24 mouse cellular contexts compared by ENCODE assay signal in the genomic region with DNA sequence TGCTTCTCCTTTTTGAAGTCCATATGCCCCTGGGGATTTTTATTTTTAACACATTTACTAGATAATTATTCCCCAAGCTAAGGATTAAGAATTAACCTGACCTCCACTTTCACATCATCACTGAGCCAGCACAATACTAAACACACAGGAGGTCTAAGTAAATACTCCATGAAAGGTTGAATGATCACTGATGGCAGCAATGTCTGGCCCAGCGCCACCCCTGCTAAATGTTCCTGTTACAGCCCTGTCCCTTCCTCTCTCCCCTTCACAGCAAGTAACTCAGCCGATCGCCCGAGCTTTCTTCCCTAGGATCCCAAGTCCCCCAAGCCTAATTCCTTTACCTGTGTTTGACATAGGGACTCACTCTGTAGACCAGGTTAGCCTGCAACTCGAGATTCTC.
A peak's percentile ranks its signal among the peaks of the same experiment; 100 is the strongest.
DNase-seq lines count a peak whose midpoint lies in the region; ATAC-seq and TF ChIP-seq lines count a peak whose summit lies in the region.
"Had no signal": no experiment of that assay in that cellular context is flagged by ENCODE, and none has a peak within 500 bp of the region (broad histone marks: within the 10 kb centered on the region; RNA-seq: fewer than 3 reads in every experiment).

No protein-coding gene starts in this region.

- H3K27me3 ChIP-seq in lung, embryonic 16.5 days (ENCODE audit: control insufficient read depth, insufficient read depth, low read depth, low read length), result no peaks in the 10 kb centered on the region
- H3K27me3 ChIP-seq in lung, postnatal 0 days (replicated peaks; ENCODE audit: insufficient read depth, low read length), result no peaks in the 10 kb centered on the region
- H3K27me3 ChIP-seq in intestine, embryonic 15.5 days (replicated peaks), result no peaks in the 10 kb centered on the region
- no peaks in the 10 kb centered on the region for H3K27me3 ChIP-seq in kidney, adult 2 months (replicated peaks; ENCODE audit: control insufficient read depth, insufficient read depth, low read length)
- H3K27me3 ChIP-seq: liver, embryonic 12.5 days; lung, embryonic 15.5 days; megakaryocyte, embryonic 14.5 days; neural tube, embryonic 15.5 days had no signal

- WGBS in lung, embryonic 16.5 days, result 44% methylated on average over 5 of the region's 5 CpGs
- WGBS in lung, postnatal 0 days, result 41% methylated on average over 5 of the region's 5 CpGs
- WGBS in intestine, embryonic 15.5 days, result 39% methylated on average over 5 of the region's 5 CpGs
- WGBS in kidney, adult 2 months, result 26% methylated on average over 5 of the region's 5 CpGs

- no peaks in the 10 kb centered on the region for H3K36me3 ChIP-seq in lung, embryonic 16.5 days (ENCODE audit: control insufficient read depth, insufficient read depth, low read length)
- H3K36me3 ChIP-seq in lung, postnatal 0 days (ENCODE audit: insufficient read depth, low read length), result no peaks in the 10 kb centered on the region
- no peaks in the 10 kb centered on the region for H3K36me3 ChIP-seq in intestine, embryonic 15.5 days
- H3K36me3 ChIP-seq in kidney, adult 2 months (ENCODE audit: control insufficient read depth, insufficient read depth, low read length), result no peaks in the 10 kb centered on the region
- H3K36me3 ChIP-seq: lung, embryonic 15.5 days; neural tube, embryonic 15.5 days had no signal

- no peak overlapping the region for H3K4me3 ChIP-seq in lung, embryonic 16.5 days (ENCODE audit: low read length)
- H3K4me3 ChIP-seq in lung, postnatal 0 days (ENCODE audit: low read depth, low read length), result no peak overlapping the region
- H3K4me3 ChIP-seq in intestine, embryonic 15.5 days (replicated peaks), result no peak overlapping the region
- H3K4me3 ChIP-seq in kidney, adult 2 months (ENCODE audit: insufficient read depth, low read depth, low read length), result no peak overlapping the region
- H3K4me3 ChIP-seq: embryonic facial prominence, embryonic 10.5 days; gastrocnemius, adult 2 months; layer of hippocampus, adult 2 months; left cerebral cortex, adult 2 months; liver, embryonic 12.5 days; lung, embryonic 15.5 days; megakaryocyte, embryonic 14.5 days; myocyte; neural tube, embryonic 15.5 days had no signal

- DNase-seq in lung, postnatal 0 days (ENCODE audit: low spot score), result no peak
- DNase-seq in kidney, adult 2 months, result peak; percentile 88
- DNase-seq in kidney, postnatal 14 days, result peak; percentile 82
- no peak for DNase-seq in thymus, adult 18-20 months
- no peak for DNase-seq in heart, adult 18-20 months
- DNase-seq in layer of hippocampus, postnatal 25 days (ENCODE audit: extremely low spot score in 1 of 2, low spot score in 1 of 2), result no peak
- DNase-seq: adrenal gland, adult 2 months; cerebellum, adult 8-10 months; gastrocnemius, adult 2 months; heart, postnatal 4 days; midbrain, embryonic 14.5 days; right cerebral cortex, postnatal 25 days; thymus, postnatal 36 days had no signal

- ATAC-seq in lung, embryonic 16.5 days (ENCODE audit: low read depth), result no peak
- no peak for ATAC-seq in lung, postnatal 0 days
- 0 out of 2 replicates have a peak, but pooled peaks have one; percentile 30 for ATAC-seq in intestine, embryonic 15.5 days
- ATAC-seq: hindbrain, postnatal 0 days; liver, embryonic 12.5 days had no signal

- TF ChIP-seq POLR2A in kidney, adult 2 months (IDR thresholded peaks at IDR 0.05; ENCODE audit: low read depth, low read length), result no peak

- H3K4me2 ChIP-seq in lung, embryonic 16.5 days (ENCODE audit: low read depth, low read length), result no peak overlapping the region
- H3K4me2 ChIP-seq in lung, postnatal 0 days (replicated peaks; ENCODE audit: low read depth, low read length), result no peak overlapping the region
- no peak overlapping the region for H3K4me2 ChIP-seq in intestine, embryonic 15.5 days (replicated peaks)
- H3K4me2 ChIP-seq: liver, embryonic 12.5 days; lung, embryonic 15.5 days; neural tube, embryonic 15.5 days had no signal

- peak overlapping the region; percentile 62; the same call in 1 of the 2 replicates for H3K27ac ChIP-seq in lung, embryonic 16.5 days (ENCODE audit: low read length)
- no peak overlapping the region for H3K27ac ChIP-seq in lung, postnatal 0 days (ENCODE audit: low read length)
- H3K27ac ChIP-seq in intestine, embryonic 15.5 days, result peak overlapping the region; percentile 1
- H3K27ac ChIP-seq in kidney, adult 2 months (ENCODE audit: insufficient read depth, low read depth, low read length), result peak overlapping the region; percentile 6; the same call in 1 of the 2 replicates
- H3K27ac ChIP-seq: embryonic facial prominence, embryonic 10.5 days; gastrocnemius, adult 2 months; hindbrain, postnatal 0 days; layer of hippocampus, adult 2 months; left cerebral cortex, adult 2 months; liver, embryonic 12.5 days; neural tube, embryonic 15.5 days had no signal

- no peak overlapping the region for H3K9ac ChIP-seq in lung, embryonic 16.5 days (ENCODE audit: low read length)
- no peak overlapping the region for H3K9ac ChIP-seq in lung, postnatal 0 days (replicated peaks; ENCODE audit: low read depth)
- H3K9ac ChIP-seq in intestine, embryonic 15.5 days, result no peak overlapping the region
- H3K9ac ChIP-seq: liver, embryonic 12.5 days; lung, embryonic 15.5 days; neural tube, embryonic 15.5 days had no signal

- H3K4me1 ChIP-seq in lung, embryonic 16.5 days (replicated peaks; ENCODE audit: control insufficient read depth, insufficient read depth, low read length), result peaks cover 29% of the 10 kb centered on the region
- H3K4me1 ChIP-seq in lung, postnatal 0 days (ENCODE audit: insufficient read depth, low read depth, low read length), result no peaks in the 10 kb centered on the region
- peaks cover 16% of the 10 kb centered on the region for H3K4me1 ChIP-seq in intestine, embryonic 15.5 days (replicated peaks)
- H3K4me1 ChIP-seq in kidney, adult 2 months (ENCODE audit: control insufficient read depth, insufficient read depth, low read length), result peaks cover 9% of the 10 kb centered on the region; the same call in 1 of the 2 replicates
- H3K4me1 ChIP-seq: megakaryocyte, embryonic 14.5 days; neural tube, embryonic 15.5 days had no signal

- no peak for TF ChIP-seq EP300 in lung, postnatal 0 days (IDR thresholded peaks at IDR 0.05)

- no peak for TF ChIP-seq CTCF in lung, postnatal 0 days (IDR thresholded peaks at IDR 0.05)
- TF ChIP-seq CTCF in kidney, adult 2 months (conservative IDR thresholded peaks at IDR 0.05; ENCODE audit: insufficient read depth, insufficient read length, low read depth, low read length), result no peak

- H3K9me3 ChIP-seq in lung, embryonic 16.5 days (ENCODE audit: control insufficient read depth, low read length), result no peaks in the 10 kb centered on the region
- no peaks in the 10 kb centered on the region for H3K9me3 ChIP-seq in lung, postnatal 0 days (ENCODE audit: low read length)
- H3K9me3 ChIP-seq in intestine, embryonic 15.5 days, result no peaks in the 10 kb centered on the region
- H3K9me3 ChIP-seq: embryonic facial prominence, embryonic 10.5 days; liver, embryonic 12.5 days; lung, embryonic 15.5 days; megakaryocyte, embryonic 14.5 days; neural tube, embryonic 15.5 days had no signal

Comparison
In these comparisons a context has a peak if more than half of its experiments do, and no peak if none do; other contexts are left out.
1. DNase-seq: peak in kidney, adult 2 months (single experiment) and kidney, postnatal 14 days (single experiment); none in lung, postnatal 0 days (single experiment), thymus, adult 18-20 months (0 of 2), heart, adult 18-20 months (0 of 2) and layer of hippocampus, postnatal 25 days (0 of 2).